Mouse (Mus musculus) neural tube, embryonic 14.5 days (tissue): Measurements from ENCODE around the gene Ppp1r11. TPM values are rescaled to one million over a fixed set of nuclear protein-coding genes. Genes with fewer than 3 reads are reported as not detected.
A peak's percentile ranks its signal among the peaks of the same experiment; 100 is the strongest.

Source experiments
- ATAC-seq: fragments of 200-750 bp; cut with Nextera tagmentation; 2 replicates; pipeline ENCODE4 v1.8.0; 2017; ENCODE audit warnings: low read depth, mild to moderate bottlenecking, moderate TSS enrichment, moderate library complexity
- H3K27ac ChIP-seq: fragments of 300-500 bp; sonication (generic); 2 replicates; pipeline ENCODE4 v1.5.1; 2014; ENCODE audit warnings: low read depth, mild to moderate bottlenecking, control low read depth, low read length, moderate library complexity, mixed read lengths
- H3K27me3 ChIP-seq: fragments of 300-500 bp; sonication (generic); 2 replicates; pipeline ENCODE4 v1.6.1; 2014; ENCODE audit warnings: low read length; ENCODE audit not compliant: control insufficient read depth, insufficient read depth
- H3K36me3 ChIP-seq: fragments of 300-500 bp; sonication (generic); 2 replicates; pipeline ENCODE4 v1.6.1; 2014; ENCODE audit warnings: low read length, mixed read lengths; ENCODE audit not compliant: control insufficient read depth, insufficient read depth
- H3K4me1 ChIP-seq: fragments of 300-500 bp; sonication (generic); 2 replicates; pipeline ENCODE4 v1.6.1; 2014; ENCODE audit warnings: low read length; ENCODE audit not compliant: control insufficient read depth, insufficient read depth
- H3K4me2 ChIP-seq: fragments of 300-500 bp; sonication (generic); 2 replicates; pipeline ENCODE4 v1.6.1; 2014; ENCODE audit warnings: mild to moderate bottlenecking, low read depth, low read length, control low read depth
- H3K4me3 ChIP-seq: fragments of 300-500 bp; sonication (generic); 2 replicates; pipeline ENCODE4 v1.5.1; 2014; ENCODE audit warnings: low read depth, low read length, control low read depth, mixed read lengths
- H3K9ac ChIP-seq: fragments of 300-500 bp; sonication (generic); replicated peaks from 2 replicates; pipeline ENCODE4 v1.6.1; 2014; ENCODE audit warnings: low read depth, mild to moderate bottlenecking, control low read depth, low read length, mixed read lengths
- H3K9me3 ChIP-seq: fragments of 300-500 bp; sonication (generic); 2 replicates; pipeline ENCODE4 v1.6.1; 2016; ENCODE audit warnings: low read length; ENCODE audit not compliant: control insufficient read depth
- WGBS: fragments of 180-500 bp; shearing (Covaris S2); extraction: QIAGEN DNeasy Blood & Tissue Kit; methylation state at CpG from one replicate; pipeline ENCODE4 v1.1.7; 2014; 5-methylcytosine and 5-hydroxymethylcytosine counted together
- polyA plus RNA-seq: library from polyadenylated mRNA; unstranded; fragments of >200 nt; fragmentation: Nextera tagmentation; extraction: Ambion mirVana; gene quantifications from 2 replicates; pipeline ENCODE4 v1.2.1, GENCODE M21; 2014

The Ppp1r11 gene
- polyA plus RNA-seq, 1 experiment from 2014 or later, result 195 TPM

DNA sequence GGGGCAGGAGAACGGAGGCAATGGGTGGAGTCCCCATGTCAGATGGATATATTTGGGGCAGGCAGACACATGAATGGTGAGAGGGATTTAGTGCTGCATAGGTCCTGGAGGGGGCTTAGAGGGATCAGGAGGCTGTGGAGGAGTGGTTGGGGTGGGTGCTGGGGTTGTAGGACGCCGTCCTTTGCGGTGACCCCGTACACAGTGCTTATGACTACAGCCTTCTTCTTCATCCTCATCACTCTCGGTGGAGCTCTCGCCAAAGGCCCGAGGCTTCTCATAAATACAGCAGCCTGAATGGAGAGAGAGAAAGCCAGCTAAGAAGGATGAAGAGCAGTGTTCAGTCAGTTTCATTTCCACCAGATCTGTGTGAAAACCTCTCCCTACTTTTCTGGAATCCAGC, 2.3 kb downstream of the Ppp1r11 start:
- H3K4me1 ChIP-seq, result peaks cover 16% of the 10 kb centered on the region; the same call in 1 of the 2 replicates

DNA sequence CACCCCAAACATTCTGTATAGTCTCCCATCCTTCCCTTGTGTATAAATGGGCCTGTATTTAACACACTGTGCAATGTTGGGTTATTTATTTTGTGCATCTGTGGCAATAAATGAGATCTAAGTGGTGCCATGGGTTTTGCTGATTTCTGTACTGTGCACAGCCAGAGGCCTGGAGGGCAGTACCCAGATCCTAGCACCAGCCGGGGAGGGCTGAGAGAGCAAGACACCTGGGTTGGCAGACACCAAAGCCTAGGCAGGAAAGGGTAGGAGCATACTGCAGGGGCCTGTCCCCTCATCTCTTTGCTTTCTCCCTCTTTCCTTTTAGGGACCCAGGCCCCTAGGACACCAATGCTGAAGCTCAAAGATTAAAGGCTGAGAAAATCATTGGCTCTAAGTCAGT, 3.3 kb downstream of the Ppp1r11 start:
- no peak overlapping the region for H3K4me3 ChIP-seq
- peaks cover 8% of the 10 kb centered on the region; the same call in 1 of the 2 replicates for H3K27me3 ChIP-seq
- ATAC-seq, result no peak
- H3K9me3 ChIP-seq, result no peaks in the 10 kb centered on the region
- H3K36me3 ChIP-seq, result peaks cover 6% of the 10 kb centered on the region; the same call in 1 of the 2 replicates
- no peak overlapping the region for H3K27ac ChIP-seq
- H3K4me1 ChIP-seq, result peaks cover 16% of the 10 kb centered on the region; the same call in 1 of the 2 replicates
- no peak overlapping the region for H3K4me2 ChIP-seq
- no peak overlapping the region for H3K9ac ChIP-seq
- WGBS, result 74% methylated on average over 1 of the region's 1 CpGs

More for the DNA sequence above, 2.3 kb downstream of the Ppp1r11 start:
- Histone ChIP-seq H3K36me3 (peaks cover 6% of the 10 kb centered on the region; the same call in 1 of the 2 replicates), H3K9ac (no peak overlapping the region), H3K9me3 (no peaks in the 10 kb centered on the region), H3K4me3 (no peak overlapping the region), H3K4me2 (no peak overlapping the region), H3K27ac (no peak overlapping the region), H3K27me3 (peaks cover 4% of the 10 kb centered on the region; the same call in 1 of the 2 replicates)
- no peak for ATAC-seq
- WGBS, result 93% methylated on average over 8 of the region's 8 CpGs

DNA sequence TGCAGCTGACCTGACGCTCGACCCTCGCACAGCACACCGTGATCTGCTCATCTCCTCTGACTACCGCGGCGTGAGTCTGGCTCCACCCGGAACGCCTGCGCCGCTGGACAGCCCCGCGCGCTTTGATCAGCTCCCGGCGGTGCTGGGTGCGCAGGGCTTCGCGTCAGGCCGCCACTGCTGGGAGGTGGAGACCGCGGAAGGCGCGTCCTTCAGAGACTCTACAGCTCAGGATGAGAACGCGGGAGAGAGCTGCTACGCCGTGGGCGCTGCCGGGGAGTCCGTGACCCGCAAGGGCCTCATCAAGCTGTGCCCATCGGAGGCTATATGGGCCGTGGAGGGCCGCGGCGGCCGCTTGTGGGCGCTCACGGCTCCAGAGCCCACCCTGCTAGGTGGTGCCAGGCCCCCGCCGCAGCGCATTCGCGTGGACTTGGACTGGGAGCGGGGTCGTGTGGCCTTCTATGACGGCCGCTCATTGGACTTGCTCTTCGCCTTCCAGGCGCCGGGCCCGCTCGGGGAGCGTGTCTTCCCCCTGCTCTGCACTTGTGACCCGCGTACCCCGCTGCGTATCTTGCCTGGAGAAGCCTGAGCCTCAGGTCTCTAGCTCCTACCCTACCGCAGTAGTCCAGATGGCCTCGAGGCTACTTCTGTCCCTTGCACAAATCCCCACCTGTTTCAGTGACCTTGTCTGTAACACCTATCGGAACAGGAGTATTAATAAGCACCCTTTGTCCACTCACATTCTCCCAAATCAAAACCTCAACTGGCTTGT, 4.3 kb downstream of the Ppp1r11 start:
- peak; percentile 54 for ATAC-seq

DNA sequence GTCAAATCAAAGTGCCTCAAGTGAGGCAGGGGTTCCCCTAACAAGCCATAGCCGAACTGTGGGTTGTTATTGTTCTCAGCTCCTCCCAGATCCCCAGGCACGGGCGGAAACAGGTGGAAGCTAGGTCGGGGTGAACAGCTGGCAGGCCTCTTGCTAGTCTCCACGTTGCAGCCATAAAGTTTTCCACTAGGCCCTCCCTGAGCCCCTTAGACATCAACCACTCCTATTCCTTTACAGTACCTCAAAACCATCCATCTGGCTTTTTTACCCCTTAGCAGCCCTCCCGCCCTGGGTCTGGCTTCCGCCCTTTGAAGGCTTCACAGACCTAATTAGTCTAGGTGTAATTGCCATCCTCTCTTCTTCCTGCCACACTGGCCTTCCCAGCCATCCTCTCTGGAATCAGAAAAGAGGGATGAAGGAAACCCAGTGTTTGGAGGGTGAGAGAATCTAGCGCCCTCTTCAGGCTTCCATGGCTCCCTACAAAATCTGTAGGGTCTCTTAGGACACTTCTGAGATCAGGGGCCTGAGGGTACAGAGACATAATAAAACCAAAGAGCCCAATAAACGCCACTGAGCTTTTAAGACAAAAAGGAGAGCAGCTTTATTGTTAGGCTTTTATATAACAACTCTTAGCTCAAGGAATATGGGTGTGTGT, 7.3 kb downstream of the Ppp1r11 start:
- Histone ChIP-seq H3K27me3 (peaks cover 22% of the 10 kb centered on the region), H3K36me3 (peaks cover 6% of the 10 kb centered on the region; the same call in 1 of the 2 replicates), H3K9ac (no peak overlapping the region), H3K9me3 (no peaks in the 10 kb centered on the region), H3K4me3 (no peak overlapping the region), H3K4me1 (peaks cover 8% of the 10 kb centered on the region; the same call in 1 of the 2 replicates), H3K4me2 (no peak overlapping the region), H3K27ac (no peak overlapping the region)
- ATAC-seq, result no peak
- 5% methylated on average over 9 of the region's 9 CpGs for WGBS

More for the DNA sequence above, 4.3 kb downstream of the Ppp1r11 start:
- 2% methylated on average over 62 of the region's 62 CpGs for WGBS
- Histone ChIP-seq H3K4me1 (peaks cover 16% of the 10 kb centered on the region; the same call in 1 of the 2 replicates), H3K9ac (peak overlapping the region; percentile 81), H3K27me3 (peaks cover 19% of the 10 kb centered on the region), H3K4me2 (peak overlapping the region; percentile 94), H3K27ac (peak overlapping the region; percentile 78), H3K9me3 (no peaks in the 10 kb centered on the region), H3K36me3 (peaks cover 6% of the 10 kb centered on the region; the same call in 1 of the 2 replicates), H3K4me3 (peak overlapping the region; percentile 53)

DNA sequence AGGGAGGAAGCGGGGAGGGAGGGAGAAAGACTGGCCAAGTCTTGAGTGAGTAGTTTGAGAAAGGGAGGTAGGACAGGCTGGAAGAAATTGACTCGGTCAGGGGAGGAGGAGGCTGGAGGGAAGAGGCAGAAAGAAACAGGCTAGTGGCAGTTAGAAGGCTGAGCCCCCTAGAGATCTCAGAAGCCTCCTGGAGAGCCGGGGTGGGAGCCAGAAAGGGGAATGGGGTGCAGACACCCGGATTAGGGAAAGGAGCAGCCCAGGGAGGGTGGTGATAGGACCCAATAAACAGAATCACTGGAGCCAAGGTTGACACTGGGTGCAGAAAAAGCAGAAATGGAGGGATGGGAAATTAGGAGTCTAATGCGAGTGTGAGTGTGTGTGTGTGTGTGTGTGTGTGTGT, 7.8 kb downstream of the Ppp1r11 start:
- peaks cover 22% of the 10 kb centered on the region for H3K27me3 ChIP-seq
- 12% methylated on average over 5 of the region's 5 CpGs for WGBS
- ATAC-seq, result no peak

DNA sequence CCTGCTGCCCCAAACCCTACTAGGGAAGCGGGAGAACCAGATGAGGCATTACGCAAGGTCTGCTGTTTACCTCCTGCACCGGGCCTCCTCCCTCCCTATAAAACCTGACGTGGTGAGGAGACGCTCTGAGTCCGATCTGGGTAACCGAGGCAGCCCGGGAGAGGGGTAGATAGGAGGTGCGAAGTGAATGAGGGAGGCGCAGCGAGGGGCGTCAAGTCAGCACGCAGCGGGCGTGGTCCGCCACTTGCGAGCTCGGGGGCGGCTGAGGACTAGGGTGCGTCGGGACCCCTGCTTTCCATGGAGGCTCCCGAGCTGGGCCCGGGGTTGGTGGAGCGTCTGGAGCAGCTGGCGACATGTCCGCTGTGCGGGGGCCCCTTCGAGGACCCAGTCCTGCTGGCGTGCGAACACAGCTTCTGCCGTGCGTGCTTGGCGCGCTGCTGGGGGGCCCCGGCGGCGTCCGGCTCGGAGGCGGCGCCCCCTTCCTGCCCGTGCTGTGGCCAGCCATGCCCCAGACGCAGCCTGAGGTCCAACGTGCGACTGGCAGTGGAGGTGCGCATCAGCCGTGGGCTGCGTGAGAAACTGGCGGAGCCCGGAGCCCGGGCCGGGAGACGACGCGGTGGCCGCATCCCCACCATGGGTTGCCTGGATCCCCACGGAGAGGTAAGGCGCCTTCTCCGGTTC, 8.6 kb downstream of the Ppp1r11 start, which contains the start of gene Rnf39:
Gene Rnf39, plus strand, starts transcription at position 128 of the 681 bp plus-strand sequence.
- Histone ChIP-seq H3K27ac (no peak within 1 kb of the TSS), H3K4me1 (peaks cover 8% of the 10 kb centered on the region; the same call in 1 of the 2 replicates), H3K9ac (peak within 1 kb of the TSS; percentile 44; the same call in 1 of the 2 replicates), H3K4me2 (peak within 1 kb of the TSS; percentile 59), H3K36me3 (no peaks in the 10 kb centered on the region), H3K27me3 (peaks cover 22% of the 10 kb centered on the region), H3K9me3 (no peaks in the 10 kb centered on the region), H3K4me3 (peak within 1 kb of the TSS; percentile 35)
- 3% methylated on average over 57 of the region's 59 CpGs for WGBS
- ATAC-seq, result 0 out of 2 replicates have a peak, but pooled peaks have one; percentile 5

More for the DNA sequence above, 7.8 kb downstream of the Ppp1r11 start:
- Histone ChIP-seq H3K4me2 (peak overlapping the region; percentile 59; the same call in 1 of the 2 replicates), H3K36me3 (peaks cover 6% of the 10 kb centered on the region; the same call in 1 of the 2 replicates), H3K4me3 (no peak overlapping the region), H3K4me1 (peaks cover 8% of the 10 kb centered on the region; the same call in 1 of the 2 replicates), H3K9ac (no peak overlapping the region), H3K27ac (no peak overlapping the region), H3K9me3 (no peaks in the 10 kb centered on the region)

DNA sequence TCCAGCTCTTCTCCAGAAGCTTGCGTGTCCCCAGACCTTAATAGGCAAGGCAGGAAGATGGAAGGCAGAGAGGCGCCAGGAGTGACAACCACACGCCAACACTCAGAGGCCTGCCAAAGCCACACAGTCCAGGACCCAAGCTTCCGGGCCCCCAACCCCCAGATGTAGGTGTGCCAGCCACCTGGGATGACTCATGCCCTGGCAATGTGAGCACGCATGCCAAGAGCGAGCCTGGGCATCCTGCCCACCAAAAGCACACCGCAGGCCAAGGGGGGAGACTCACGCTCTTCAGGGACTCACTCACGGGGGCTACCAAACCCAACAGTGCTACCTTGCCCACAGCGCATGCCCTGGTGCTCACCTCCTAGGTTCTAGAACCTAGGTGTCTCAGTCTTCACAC, 9.2 kb downstream of the Ppp1r11 start:
- Histone ChIP-seq H3K4me2 (peak overlapping the region; percentile 59), H3K9ac (no peak overlapping the region), H3K9me3 (no peaks in the 10 kb centered on the region), H3K36me3 (no peaks in the 10 kb centered on the region), H3K27me3 (peaks cover 22% of the 10 kb centered on the region), H3K27ac (no peak overlapping the region), H3K4me1 (peaks cover 8% of the 10 kb centered on the region; the same call in 1 of the 2 replicates), H3K4me3 (peak overlapping the region; percentile 35)
- WGBS, result 60% methylated on average over 10 of the region's 10 CpGs
- ATAC-seq, result no peak

DNA sequence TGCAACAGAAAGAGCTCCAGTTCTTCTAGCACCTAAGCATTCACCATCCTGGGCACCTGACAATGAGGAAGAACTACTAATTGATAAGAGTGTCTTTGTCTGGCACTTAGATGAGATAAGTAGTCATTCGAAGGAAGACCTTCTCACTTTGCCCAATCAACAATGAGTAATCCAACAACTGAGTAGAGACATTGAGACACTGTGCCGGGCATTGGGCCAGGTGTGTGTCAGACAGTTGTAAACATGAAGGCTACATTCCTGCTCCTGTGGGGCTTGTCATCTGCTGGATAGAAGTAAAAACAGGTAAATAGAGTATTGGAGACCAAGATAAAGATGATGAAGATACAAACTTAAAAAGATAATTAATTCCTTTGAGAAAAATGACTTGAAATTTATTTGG, 13.5 kb downstream of the Ppp1r11 start:
- peaks cover 11% of the 10 kb centered on the region; the same call in 1 of the 2 replicates for H3K27me3 ChIP-seq
- no peak overlapping the region for H3K27ac ChIP-seq
- no peak overlapping the region for H3K4me2 ChIP-seq
- no peak for ATAC-seq
- WGBS, result 86% methylated on average over 2 of the region's 2 CpGs
- no peak overlapping the region for H3K4me3 ChIP-seq
- no peaks in the 10 kb centered on the region for H3K36me3 ChIP-seq
- H3K9me3 ChIP-seq, result no peaks in the 10 kb centered on the region
- no peaks in the 10 kb centered on the region for H3K4me1 ChIP-seq
- H3K9ac ChIP-seq, result no peak overlapping the region
